Mouse (Mus musculus) mesoderm, embryonic 11.5 days (tissue): ENCODE results near the gene Sbds.

Source experiments
- DNase-seq: peaks from one replicate; pipeline ENCODE4 v3.0.0-alpha.2; 2012; ENCODE audit warnings: low read depth, low spot score

Gene Sbds

DNA sequence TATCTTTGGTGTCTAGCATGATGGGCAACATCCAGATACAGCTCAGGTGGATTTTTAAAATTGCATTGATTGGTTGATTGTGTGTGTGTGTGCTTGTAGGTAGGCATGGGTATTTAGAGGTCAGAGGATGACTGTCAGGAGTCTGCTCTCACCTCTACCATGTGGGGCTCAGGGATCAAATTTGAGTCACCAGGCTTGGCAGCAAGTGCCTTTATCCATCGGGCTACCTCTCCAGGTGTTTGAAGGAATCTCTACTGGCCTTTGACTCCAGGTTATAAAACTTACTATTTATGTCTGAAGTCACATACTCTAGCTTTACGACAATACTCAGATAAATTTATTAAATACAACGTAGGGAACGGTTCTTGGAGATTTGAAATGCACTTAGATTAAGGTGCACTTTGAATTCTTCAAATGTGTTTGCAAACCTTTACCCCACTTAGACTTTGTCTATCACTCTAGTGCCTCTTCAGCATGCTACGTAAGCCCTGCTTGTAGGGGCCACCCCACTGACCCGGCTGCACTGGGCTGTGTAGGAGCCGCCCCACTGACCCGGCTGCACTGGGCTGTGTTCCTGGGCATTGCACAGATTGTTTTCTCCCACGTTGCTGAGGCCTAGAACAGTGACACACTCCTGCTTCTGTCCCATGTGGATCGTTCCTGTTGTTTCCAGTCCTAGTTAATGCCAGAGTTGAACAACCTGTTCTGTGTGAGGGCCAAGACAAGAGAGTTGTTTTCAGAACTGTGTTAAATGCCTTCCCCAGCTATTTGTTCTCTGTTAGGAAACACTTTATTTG, 54.9 kb downstream of the Sbds start:
- no peak for DNase-seq

DNA sequence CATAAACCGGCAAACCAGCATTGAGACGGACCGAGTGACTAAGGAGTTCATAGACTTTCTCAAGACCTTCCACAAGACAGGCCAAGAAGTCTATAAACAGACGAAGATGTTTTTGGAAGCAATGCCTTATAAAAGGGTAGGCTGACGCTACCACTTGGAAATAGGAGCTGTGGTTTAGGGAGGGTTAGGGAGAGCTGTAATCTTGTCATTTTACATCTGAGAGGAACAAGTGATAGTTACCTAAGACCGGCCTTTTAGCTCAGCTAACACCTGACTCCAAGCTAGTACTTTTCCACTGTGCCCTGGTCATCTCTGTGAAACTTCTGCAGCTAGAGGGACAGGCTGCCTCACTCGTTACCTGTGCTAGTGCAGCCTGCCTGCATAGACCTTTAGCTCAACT, 57.3 kb downstream of the Sbds start:
- DNase-seq: no peak

GRCm38 (mm10) chr5:130197454-130197853, 57.9 kb downstream of the Sbds start:
- no peak for DNase-seq

- DNase-seq: no peak
Measured at GRCm38 (mm10) chr5:130196307-130196706, 59.0 kb downstream of the Sbds start.
